Mouse (Mus musculus): ENCODE results near the gene Pygb. TPM values are rescaled to one million over a fixed set of nuclear protein-coding genes. Genes with fewer than 3 reads are reported as not detected.

Pygb gene
- polyA plus RNA-seq, 1 experiment: 0.07 TPM

- Histone ChIP-seq H3K4me3 (replicated peaks) (no peak overlapping the region), H3K36me3 (ENCODE audit: control insufficient read depth) (no peaks in the 10 kb centered on the region; the same call in 1 of the 2 replicates), H3K27me3 (ENCODE audit: control insufficient read depth) (no peaks in the 10 kb centered on the region), H3K4me1 (ENCODE audit: control insufficient read depth) (no peaks in the 10 kb centered on the region), H3K9me3 (ENCODE audit: control insufficient read depth, low read length) (no peaks in the 10 kb centered on the region)
- TF ChIP-seq TAL1 (IDR thresholded peaks at IDR 0.05; ENCODE audit: low read length) (no peak), GATA1 (IDR thresholded peaks at IDR 0.05; ENCODE audit: low read length) (no peak)
Measured at GRCm38 (mm10) chr2:150844798-150845197, 58.3 kb downstream of the Pygb start.

- Histone ChIP-seq H3K9me3 (ENCODE audit: control insufficient read depth, low read length) (no peaks in the 10 kb centered on the region), H3K4me3 (replicated peaks) (no peak overlapping the region), H3K36me3 (ENCODE audit: control insufficient read depth) (no peaks in the 10 kb centered on the region), H3K4me1 (ENCODE audit: control insufficient read depth) (no peaks in the 10 kb centered on the region), H3K27me3 (ENCODE audit: control insufficient read depth) (no peaks in the 10 kb centered on the region)
- TF ChIP-seq TAL1 (IDR thresholded peaks at IDR 0.05; ENCODE audit: low read length): no peak
- no peak for TF ChIP-seq GATA1 (IDR thresholded peaks at IDR 0.05; ENCODE audit: low read length)
Measured at GRCm38 (mm10) chr2:150847436-150847995, 61.0 kb downstream of the Pygb start.

- Histone ChIP-seq H3K4me1 (ENCODE audit: control insufficient read depth) (peaks cover 4% of the 10 kb centered on the region), H3K36me3 (ENCODE audit: control insufficient read depth) (peaks cover 2% of the 10 kb centered on the region; the same call in 1 of the 2 replicates), H3K9me3 (ENCODE audit: control insufficient read depth, low read length) (no peaks in the 10 kb centered on the region), H3K27me3 (ENCODE audit: control insufficient read depth) (no peaks in the 10 kb centered on the region), H3K4me3 (replicated peaks) (no peak overlapping the region)
- TF ChIP-seq GATA1 (IDR thresholded peaks at IDR 0.05; ENCODE audit: low read length) (no peak), TAL1 (IDR thresholded peaks at IDR 0.05; ENCODE audit: low read length) (no peak)
Measured at GRCm38 (mm10) chr2:150851251-150851650, 64.7 kb downstream of the Pygb start.

GRCm38 (mm10) chr2:150855186-150855585, 68.7 kb downstream of the Pygb start:
- Histone ChIP-seq H3K27me3 (ENCODE audit: control insufficient read depth) (no peaks in the 10 kb centered on the region), H3K9me3 (ENCODE audit: control insufficient read depth, low read length) (no peaks in the 10 kb centered on the region), H3K4me3 (replicated peaks) (no peak overlapping the region), H3K4me1 (ENCODE audit: control insufficient read depth) (peaks cover 4% of the 10 kb centered on the region), H3K36me3 (ENCODE audit: control insufficient read depth) (peaks cover 2% of the 10 kb centered on the region; the same call in 1 of the 2 replicates)
- no peak for TF ChIP-seq TAL1 (IDR thresholded peaks at IDR 0.05; ENCODE audit: low read length)
- no peak for TF ChIP-seq GATA1 (IDR thresholded peaks at IDR 0.05; ENCODE audit: low read length)

GRCm38 (mm10) chr2:150858724-150859487, 72.4 kb downstream of the Pygb start:
- H3K9me3 ChIP-seq (ENCODE audit: control insufficient read depth, low read length): no peaks in the 10 kb centered on the region
- H3K27me3 ChIP-seq (ENCODE audit: control insufficient read depth): no peaks in the 10 kb centered on the region
- no peak overlapping the region for H3K4me3 ChIP-seq (replicated peaks)
- TF ChIP-seq TAL1 (IDR thresholded peaks at IDR 0.05; ENCODE audit: low read length) (no peak), GATA1 (IDR thresholded peaks at IDR 0.05; ENCODE audit: low read length) (no peak)
- peaks cover 4% of the 10 kb centered on the region; the same call in 1 of the 2 replicates for H3K4me1 ChIP-seq (ENCODE audit: control insufficient read depth)
- peaks cover 2% of the 10 kb centered on the region; the same call in 1 of the 2 replicates for H3K36me3 ChIP-seq (ENCODE audit: control insufficient read depth)

GRCm38 (mm10) chr2:150859709-150860470, 73.4 kb downstream of the Pygb start:
- no peak overlapping the region for H3K4me3 ChIP-seq (replicated peaks)
- no peaks in the 10 kb centered on the region for H3K9me3 ChIP-seq (ENCODE audit: control insufficient read depth, low read length)
- TF ChIP-seq TAL1 (IDR thresholded peaks at IDR 0.05; ENCODE audit: low read length) (no peak), GATA1 (IDR thresholded peaks at IDR 0.05; ENCODE audit: low read length) (no peak)
- peaks cover 2% of the 10 kb centered on the region; the same call in 1 of the 2 replicates for H3K36me3 ChIP-seq (ENCODE audit: control insufficient read depth)
- peaks cover 3% of the 10 kb centered on the region; the same call in 1 of the 2 replicates for H3K4me1 ChIP-seq (ENCODE audit: control insufficient read depth)
- no peaks in the 10 kb centered on the region for H3K27me3 ChIP-seq (ENCODE audit: control insufficient read depth)

GRCm38 (mm10) chr2:150861128-150861527, 74.6 kb downstream of the Pygb start:
- Histone ChIP-seq H3K4me3 (replicated peaks) (no peak overlapping the region), H3K9me3 (ENCODE audit: control insufficient read depth, low read length) (no peaks in the 10 kb centered on the region), H3K4me1 (ENCODE audit: control insufficient read depth) (no peaks in the 10 kb centered on the region), H3K27me3 (ENCODE audit: control insufficient read depth) (no peaks in the 10 kb centered on the region), H3K36me3 (ENCODE audit: control insufficient read depth) (no peaks in the 10 kb centered on the region)
- TF ChIP-seq TAL1 (IDR thresholded peaks at IDR 0.05; ENCODE audit: low read length): no peak
- no peak for TF ChIP-seq GATA1 (IDR thresholded peaks at IDR 0.05; ENCODE audit: low read length)

- H3K4me3 ChIP-seq (replicated peaks): no peak overlapping the region
- no peak for TF ChIP-seq TAL1 (IDR thresholded peaks at IDR 0.05; ENCODE audit: low read length)
- TF ChIP-seq GATA1 (IDR thresholded peaks at IDR 0.05; ENCODE audit: low read length): no peak
- H3K27me3 ChIP-seq (ENCODE audit: control insufficient read depth): no peaks in the 10 kb centered on the region
- no peaks in the 10 kb centered on the region for H3K36me3 ChIP-seq (ENCODE audit: control insufficient read depth)
- H3K4me1 ChIP-seq (ENCODE audit: control insufficient read depth): no peaks in the 10 kb centered on the region
- H3K9me3 ChIP-seq (ENCODE audit: control insufficient read depth, low read length): no peaks in the 10 kb centered on the region
Measured at GRCm38 (mm10) chr2:150867021-150867420, 80.5 kb downstream of the Pygb start.

GRCm38 (mm10) chr2:150869446-150869845, 82.9 kb downstream of the Pygb start:
- Histone ChIP-seq H3K4me3 (replicated peaks) (no peak overlapping the region), H3K9me3 (ENCODE audit: control insufficient read depth, low read length) (no peaks in the 10 kb centered on the region), H3K4me1 (ENCODE audit: control insufficient read depth) (no peaks in the 10 kb centered on the region), H3K27me3 (ENCODE audit: control insufficient read depth) (no peaks in the 10 kb centered on the region), H3K36me3 (ENCODE audit: control insufficient read depth) (no peaks in the 10 kb centered on the region)
- TF ChIP-seq GATA1 (IDR thresholded peaks at IDR 0.05; ENCODE audit: low read length): no peak
- no peak for TF ChIP-seq TAL1 (IDR thresholded peaks at IDR 0.05; ENCODE audit: low read length)
